Mouse (Mus musculus): ENCODE measurements at regions not wholly inside any gene's neighbourhood (a gene's known extent, or its start where the extent isn't known, plus 50 kb on each side); places are given as distances from the start of the nearest gene placed in this dataset.

GRCm38 (mm10) chr1:69247691-69248090 lies 139.8 kb upstream of the Erbb4 start:
- in situ Hi-C loops (cut with MboI; ENCODE audit: low pct_unique_long_range_greater_than_20kb in 1 of 2, low sequenced_read_pairs in 2 of 2, unreplicated experiment in 1 of 2), result loop anchor here (10.0 to 25.0 kb wide), 2 partner anchors 527 to 540 kb away; no protein-coding TSS in a partner anchor

DNA sequence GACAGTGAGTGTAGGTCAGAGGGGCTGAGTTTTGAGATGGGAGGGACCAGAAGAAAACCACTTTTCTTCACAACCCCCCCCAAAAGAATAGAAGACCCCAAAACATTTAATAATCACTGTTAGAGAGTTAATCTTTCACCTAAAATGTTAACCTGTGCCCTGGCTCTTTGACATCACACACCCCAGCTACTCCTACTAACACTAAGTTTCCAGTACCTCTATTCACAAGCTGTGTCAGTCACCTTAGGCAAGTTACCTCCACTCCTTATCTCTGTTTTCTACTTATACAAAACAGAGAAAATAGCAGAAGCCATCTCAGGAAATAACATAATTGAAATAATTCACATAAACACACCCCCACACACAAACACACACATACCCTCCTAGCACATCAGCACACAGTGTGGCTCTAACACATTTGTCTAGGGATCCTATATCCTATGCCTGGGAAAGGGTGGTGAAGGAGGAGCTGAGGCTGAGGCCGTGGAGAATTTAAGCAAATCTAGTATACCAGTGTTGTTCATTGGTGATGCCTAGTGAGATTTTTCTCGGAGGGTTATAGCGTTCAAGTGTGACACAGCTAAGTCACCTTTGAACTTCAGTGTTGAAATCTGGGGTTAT lies 134.5 kb upstream of the Erbb4 start:
- in situ Hi-C loops (cut with MboI; ENCODE audit: low pct_unique_long_range_greater_than_20kb in 1 of 2, low sequenced_read_pairs in 2 of 2, unreplicated experiment in 1 of 2), result loop anchor here (10.0 to 25.0 kb wide), 2 partner anchors 532 to 545 kb away; no protein-coding TSS in a partner anchor

DNA sequence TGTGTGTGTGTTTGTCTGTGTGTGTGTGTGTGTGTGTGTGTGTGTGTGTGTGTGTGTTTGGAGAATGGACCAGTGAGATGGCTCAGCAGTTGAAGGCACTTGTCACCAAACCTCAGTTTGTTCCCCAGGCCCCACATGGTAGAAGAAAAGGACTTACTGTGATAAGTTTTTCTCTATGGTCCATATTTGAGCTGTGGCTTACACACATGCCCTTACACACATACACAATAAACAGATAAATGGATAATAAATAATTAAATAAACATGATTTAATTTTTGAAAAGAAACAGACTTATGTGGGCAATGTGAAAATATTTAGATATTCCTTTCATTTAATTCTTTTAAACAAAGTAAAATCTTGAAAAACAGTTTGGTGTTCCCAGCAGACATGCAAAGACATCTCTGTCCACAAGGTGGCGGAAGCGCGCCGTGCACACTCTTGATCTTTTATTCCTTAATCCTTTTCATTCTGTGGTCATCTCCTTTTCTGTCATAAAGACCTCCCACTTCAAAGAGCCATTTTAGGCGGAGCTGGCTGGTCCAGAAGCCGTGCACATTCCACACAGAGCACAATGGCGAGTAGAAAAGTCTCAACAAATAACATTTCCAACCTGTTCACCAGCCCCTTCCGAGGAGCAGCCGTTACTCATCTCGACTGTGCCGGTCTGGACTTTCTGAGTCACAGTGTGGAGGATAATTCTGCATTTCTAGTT lies 133.8 kb upstream of the Erbb4 start:
- in situ Hi-C loops (cut with MboI; ENCODE audit: low pct_unique_long_range_greater_than_20kb in 1 of 2, low sequenced_read_pairs in 2 of 2, unreplicated experiment in 1 of 2), result loop anchor here (10.0 to 25.0 kb wide), 2 partner anchors 533 to 546 kb away; no protein-coding TSS in a partner anchor

DNA sequence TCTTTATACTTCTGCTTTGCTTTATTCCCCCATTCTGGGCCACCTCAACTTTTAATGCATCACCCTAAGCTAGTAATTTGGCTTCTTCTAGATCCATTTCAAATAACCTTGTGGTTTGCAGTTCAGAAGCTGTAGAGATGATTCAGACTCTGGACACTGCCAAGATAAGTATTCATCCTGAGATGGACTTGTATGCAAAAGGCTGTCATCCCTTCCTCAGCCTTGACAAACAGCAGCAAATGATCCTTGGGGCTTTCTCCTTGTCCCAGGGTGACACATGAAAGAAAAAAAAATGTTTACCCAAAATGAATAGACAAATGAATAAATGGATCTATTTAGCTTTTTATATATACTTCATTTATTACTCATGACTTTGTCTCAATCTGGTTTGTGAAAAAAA lies 120.0 kb upstream of the Erbb4 start:
- in situ Hi-C loops (cut with MboI; ENCODE audit: low pct_unique_long_range_greater_than_20kb in 1 of 2, low sequenced_read_pairs in 2 of 2, unreplicated experiment in 1 of 2), result loop anchor here in 1 of 2 experiments (25.0 kb wide), 1 partner anchor 559 kb away; no protein-coding TSS in a partner anchor

DNA sequence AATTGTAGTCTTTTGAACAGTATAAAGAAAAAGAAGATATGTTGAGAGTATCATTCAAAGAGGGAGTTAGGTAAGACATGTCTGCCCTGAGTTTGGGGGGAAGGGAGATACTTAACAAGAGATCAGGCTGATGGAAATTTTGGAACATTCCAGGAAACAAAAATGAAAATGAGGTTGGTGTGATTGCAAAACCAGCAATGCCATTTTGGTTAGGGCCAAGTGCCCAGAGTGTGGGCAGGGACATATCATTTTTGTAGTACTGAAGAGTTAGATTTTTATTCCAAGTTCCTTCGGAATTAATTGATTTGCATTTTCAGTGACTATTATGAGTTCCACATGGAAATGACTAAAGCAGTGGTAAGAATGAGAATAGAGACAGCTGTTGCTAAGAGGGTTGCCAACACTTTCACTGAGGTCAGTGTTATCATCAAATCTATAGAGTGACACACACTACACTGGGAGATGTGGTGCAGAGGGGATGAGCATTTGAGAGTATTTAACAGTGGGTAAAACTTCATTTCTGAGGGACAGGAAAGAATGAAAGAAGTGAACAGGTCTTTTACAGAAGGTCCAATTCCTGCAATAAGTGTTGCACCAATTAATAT lies 105.1 kb upstream of the Erbb4 start:
- in situ Hi-C loops (cut with MboI; ENCODE audit: low pct_unique_long_range_greater_than_20kb in 1 of 2, low sequenced_read_pairs in 2 of 2, unreplicated experiment in 1 of 2), result no loop called here

DNA sequence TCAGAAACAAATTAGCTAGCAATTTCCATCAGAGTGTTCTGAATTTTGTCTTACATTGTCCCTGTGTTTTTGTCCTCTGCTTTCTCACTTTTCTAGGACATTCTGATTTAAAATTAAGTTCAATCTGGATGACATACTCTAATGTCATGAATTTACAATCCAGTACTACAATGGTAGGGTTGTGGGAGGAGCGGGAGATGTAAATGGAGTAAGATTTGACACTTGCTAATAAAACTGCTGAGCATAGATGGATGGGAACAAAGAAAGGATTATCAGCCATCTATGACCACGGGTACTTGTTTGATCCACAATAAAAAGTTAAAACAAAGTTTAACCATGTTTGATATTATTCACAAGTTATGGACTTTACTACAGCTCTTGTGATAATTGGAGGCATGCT lies 94.9 kb upstream of the Erbb4 start:
- in situ Hi-C loops (cut with MboI; ENCODE audit: low pct_unique_long_range_greater_than_20kb in 1 of 2, low sequenced_read_pairs in 2 of 2, unreplicated experiment in 1 of 2), result no loop called here

GRCm38 (mm10) chr1:69165202-69165601 lies 57.3 kb upstream of the Erbb4 start:
- in situ Hi-C loops (cut with MboI; ENCODE audit: low pct_unique_long_range_greater_than_20kb in 1 of 2, low sequenced_read_pairs in 2 of 2, unreplicated experiment in 1 of 2), result no loop called here

Data from mouse embryonic stem cell (cell line).